36 mouse cellular contexts compared by ENCODE assay signal in the genomic region with DNA sequence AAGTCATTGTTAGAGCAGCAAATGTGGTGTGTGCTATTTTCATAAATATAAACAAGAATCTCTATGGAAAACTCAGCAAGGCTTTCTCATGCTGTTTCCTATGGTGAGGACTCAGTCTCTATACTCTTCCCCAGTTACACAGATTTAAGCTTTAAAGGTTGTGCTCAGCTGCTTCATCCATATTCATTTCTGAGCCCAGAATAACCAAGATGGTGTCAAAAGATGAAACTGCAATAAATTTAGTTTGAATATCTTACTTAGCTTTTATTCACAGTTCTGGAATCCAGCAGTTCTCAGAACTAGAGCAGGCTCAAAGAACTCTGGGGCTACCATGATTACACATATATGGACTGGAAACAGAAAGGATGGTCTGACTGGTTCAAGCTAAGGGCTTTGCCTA. TPM values are rescaled to one million over a fixed set of nuclear protein-coding genes. Genes with fewer than 3 reads are reported as not detected.
"Had no signal": no experiment of that assay in that cellular context is flagged by ENCODE, and none has a peak within 500 bp of the region (broad histone marks: within the 10 kb centered on the region; RNA-seq: fewer than 3 reads in every experiment).

No protein-coding gene starts in this region.

- H3K27ac ChIP-seq: gastrocnemius, adult 2 months; heart, embryonic 10.5 days; hindbrain, embryonic 10.5 days; hindbrain, embryonic 12.5 days; hindbrain, embryonic 14.5 days; intestine, embryonic 15.5 days; kidney, embryonic 15.5 days; kidney, postnatal 0 days; limb, embryonic 13.5 days; limb, embryonic 15.5 days; liver, embryonic 12.5 days; liver, embryonic 14.5 days had no signal

- DNase-seq: gastrocnemius, adult 2 months; gastrocnemius, postnatal 10 days; gastrocnemius, postnatal 25 days; heart, adult 18-20 months; heart, postnatal 10 days; heart, postnatal 4 days; kidney, adult 18-20 months; kidney, adult 9 months; kidney, postnatal 14 days; kidney, postnatal 36 days; layer of hippocampus, postnatal 36 days; left cerebral cortex, postnatal 4 days had no signal

- H3K4me3 ChIP-seq: gastrocnemius, adult 2 months; heart, embryonic 10.5 days; heart, embryonic 12.5 days; hindbrain, embryonic 10.5 days; hindbrain, embryonic 12.5 days; intestine, embryonic 15.5 days; kidney, embryonic 15.5 days; limb, embryonic 13.5 days; limb, embryonic 15.5 days; liver, embryonic 12.5 days had no signal

- ATAC-seq: hindbrain, embryonic 16.5 days; inflammation-experienced regulatory T-cells, adult 6 months; intestine, embryonic 15.5 days; intestine, postnatal 0 days; liver, embryonic 12.5 days had no signal

RNA-seq across cellular contexts. Expression of gene Olfr878, which starts 16.5 kb away (rescaled TPM):
- total RNA-seq: gastrocnemius, adult 2 months; gastrocnemius, postnatal 10 days; gastrocnemius, postnatal 25 days; gastrocnemius, postnatal 4 days; granulocyte monocyte progenitor cell, adult 5-6 weeks; heart, adult 18-20 months; heart, adult 8-10 months; heart, postnatal 10 days; heart, postnatal 25 days; heart, postnatal 4 days; layer of hippocampus, adult 18-20 months; layer of hippocampus, postnatal 14 days; layer of hippocampus, postnatal 36 days; left cerebral cortex, postnatal 14 days; left cerebral cortex, postnatal 4 days; liver, adult 2 months had no signal

RNA-seq across cellular contexts. Expression of gene Olfr145, which starts 37.6 kb away (rescaled TPM):
- total RNA-seq: gastrocnemius, adult 2 months; gastrocnemius, postnatal 10 days; gastrocnemius, postnatal 25 days; gastrocnemius, postnatal 4 days; granulocyte monocyte progenitor cell, adult 5-6 weeks; heart, adult 18-20 months; heart, adult 8-10 months; heart, postnatal 10 days; heart, postnatal 25 days; heart, postnatal 4 days; layer of hippocampus, adult 18-20 months; layer of hippocampus, postnatal 14 days; layer of hippocampus, postnatal 36 days; left cerebral cortex, adult 18-20 months; left cerebral cortex, postnatal 14 days; left cerebral cortex, postnatal 4 days; liver, adult 2 months had no signal

RNA-seq across cellular contexts. Expression of gene Olfr881, which starts 57.5 kb away (rescaled TPM):
- total RNA-seq: gastrocnemius, adult 2 months; gastrocnemius, postnatal 10 days; gastrocnemius, postnatal 25 days; gastrocnemius, postnatal 4 days; granulocyte monocyte progenitor cell, adult 5-6 weeks; heart, adult 18-20 months; heart, adult 8-10 months; heart, postnatal 10 days; heart, postnatal 25 days; heart, postnatal 4 days; layer of hippocampus, adult 18-20 months; layer of hippocampus, postnatal 14 days; layer of hippocampus, postnatal 36 days; left cerebral cortex, adult 18-20 months; left cerebral cortex, postnatal 14 days; left cerebral cortex, postnatal 4 days; liver, adult 2 months had no signal
